Mouse (Mus musculus) cerebellum, adult 2 months (tissue): ENCODE results near the gene Rpa1. TPM values are rescaled to one million over a fixed set of nuclear protein-coding genes. Genes with fewer than 3 reads are reported as not detected.

Source experiments
- DNase-seq, 2 experiments: peaks; one replicate each; pipeline ENCODE4 v3.0.0; 2021
- H3K27ac ChIP-seq: fragments of 200-500 bp; 2 replicates; pipeline ENCODE4 v1.5.1; 2012; ENCODE audit warnings: low read length, control low read depth, inconsistent platforms; ENCODE audit not compliant: insufficient read depth
- H3K27me3 ChIP-seq: fragments of 200-500 bp; 2 replicates; pipeline ENCODE4 v1.6.1; 2012; ENCODE audit warnings: inconsistent platforms, mild to moderate bottlenecking, low read length, moderate library complexity; ENCODE audit not compliant: control insufficient read depth, insufficient read depth
- H3K4me1 ChIP-seq: fragments of 200-500 bp; 2 replicates; pipeline ENCODE4 v1.6.1; 2011; ENCODE audit warnings: low read length; ENCODE audit not compliant: control insufficient read depth, insufficient read depth
- H3K4me3 ChIP-seq: fragments of 200-500 bp; replicated peaks from 2 replicates; pipeline ENCODE3; 2011; ENCODE audit warnings: mild to moderate bottlenecking, low read depth, low read length, control low read depth; ENCODE audit not compliant: insufficient read depth
- CTCF ChIP-seq: fragments of 200-500 bp; IDR thresholded peaks from 2 replicates; pipeline ENCODE4 v1.5.1; 2011; ENCODE audit warnings: low read depth, mild to moderate bottlenecking, control low read depth, low read length, moderate library complexity, borderline replicate concordance; ENCODE audit not compliant: insufficient read depth
- POLR2A ChIP-seq: fragments of 200-500 bp; IDR thresholded peaks from 2 replicates; pipeline ENCODE4 v1.6.1; 2011; ENCODE audit warnings: low read length, control low read depth, borderline replicate concordance; ENCODE audit not compliant: insufficient read depth
- WGBS: fragments of 180-500 bp; shearing (Covaris S2); methylation state at CpG from one replicate; pipeline ENCODE4 v1.1.7; 2018; 5-methylcytosine and 5-hydroxymethylcytosine counted together
- polyA plus RNA-seq: library from polyadenylated mRNA; depleted of rRNA; stranded (reverse); fragments of >200 nt; gene quantifications from 2 replicates; pipeline ENCODE4 v1.2.3, GENCODE M21; 2012

Rpa1 gene
- polyA plus RNA-seq, 1 experiment: 59.3 TPM

DNA sequence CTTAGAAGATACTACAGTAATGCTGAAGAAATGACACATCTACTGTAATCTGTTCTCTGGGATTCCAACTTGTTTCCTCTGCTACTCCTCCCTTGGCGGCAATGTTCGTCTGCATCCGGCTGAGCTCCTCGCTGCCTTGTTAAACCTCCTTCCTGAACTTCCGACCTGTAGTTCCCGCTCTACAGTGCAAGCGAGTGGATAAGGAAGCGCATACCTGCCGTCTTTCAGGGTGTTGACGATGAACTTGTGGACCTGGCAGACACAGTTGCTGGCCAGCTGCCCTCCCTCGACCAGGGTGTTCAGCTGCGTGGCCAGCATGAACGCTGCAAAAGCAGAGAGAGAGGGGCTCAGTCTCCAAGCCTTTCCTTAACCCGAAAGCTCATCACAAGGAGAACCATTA lies 8.0 kb downstream of the Rpa1 start:
- Histone ChIP-seq H3K4me3 (no peak overlapping the region), H3K27me3 (no peaks in the 10 kb centered on the region), H3K27ac (no peak overlapping the region), H3K4me1 (no peaks in the 10 kb centered on the region)
- TF ChIP-seq CTCF (no peak), POLR2A (no peak)
- DNase-seq: no peak
- 81% methylated on average over 14 of the region's 14 CpGs for WGBS

DNA sequence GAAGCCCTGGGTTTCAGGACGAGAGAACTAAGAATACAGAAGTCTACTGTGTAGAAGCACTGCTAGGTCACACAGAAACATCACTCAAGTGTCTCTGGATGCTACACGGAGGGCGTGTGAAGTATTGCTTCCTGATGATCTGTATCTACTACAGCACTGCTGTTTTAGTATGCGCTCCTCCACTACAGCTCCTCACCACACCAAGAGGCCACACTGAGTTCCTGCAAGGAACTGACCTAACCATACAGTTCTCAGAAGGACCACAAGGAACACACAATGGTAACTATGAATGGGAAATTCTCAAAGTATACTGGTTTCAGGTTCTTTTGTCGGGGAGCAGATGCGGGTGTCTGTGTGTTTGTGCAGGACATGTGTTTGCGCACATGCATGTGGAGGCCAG lies 10.9 kb downstream of the Rpa1 start:
- Histone ChIP-seq H3K27ac (no peak overlapping the region), H3K4me1 (no peaks in the 10 kb centered on the region), H3K27me3 (no peaks in the 10 kb centered on the region), H3K4me3 (no peak overlapping the region)
- TF ChIP-seq CTCF (no peak), POLR2A (no peak)
- WGBS: 93% methylated on average over 7 of the region's 7 CpGs
- no peak for DNase-seq

DNA sequence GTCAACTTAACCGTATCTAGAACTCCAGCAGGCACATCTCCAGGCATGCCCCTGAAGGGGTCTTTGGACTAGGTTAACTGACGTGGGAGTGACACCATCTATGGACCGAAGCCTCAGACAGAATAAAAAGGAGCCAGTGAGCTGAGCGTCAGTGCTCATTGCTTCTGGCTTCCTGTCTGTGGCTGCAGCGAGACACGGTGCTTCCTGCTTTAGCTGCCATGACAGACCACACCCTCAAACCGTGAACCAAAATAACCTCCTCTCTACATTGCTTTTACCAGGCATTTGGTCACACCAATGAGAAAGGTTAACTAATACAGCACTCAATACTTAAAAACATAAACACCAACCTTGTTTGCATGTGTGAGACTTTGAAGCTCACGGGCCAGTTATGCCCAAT lies 11.4 kb downstream of the Rpa1 start:
- no peak for DNase-seq
- Histone ChIP-seq H3K4me3 (no peak overlapping the region), H3K27me3 (no peaks in the 10 kb centered on the region), H3K4me1 (no peaks in the 10 kb centered on the region), H3K27ac (no peak overlapping the region)
- 86% methylated on average over 8 of the region's 8 CpGs for WGBS
- no peak for TF ChIP-seq POLR2A
- TF ChIP-seq CTCF: no peak

DNA sequence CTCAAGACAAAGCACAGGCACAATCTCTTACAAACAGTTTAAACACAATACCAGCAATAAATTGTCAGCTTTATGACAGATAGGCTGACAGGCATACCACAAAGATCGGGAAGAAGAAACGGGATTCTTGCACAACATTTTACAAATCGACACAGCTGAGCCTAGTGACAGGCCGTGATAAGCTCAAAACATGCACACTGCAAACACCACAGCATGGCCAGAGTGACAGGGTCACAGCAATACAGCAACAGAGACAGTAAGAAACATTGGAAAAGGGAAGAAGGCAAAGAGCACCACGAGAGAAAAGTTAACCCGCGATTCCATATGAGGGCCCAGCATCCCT lies 22.2 kb downstream of the Rpa1 start:
- H3K27ac ChIP-seq: no peak overlapping the region
- H3K4me1 ChIP-seq: no peaks in the 10 kb centered on the region
- no peaks in the 10 kb centered on the region; the same call in 1 of the 2 replicates for H3K27me3 ChIP-seq
- TF ChIP-seq CTCF: no peak
- TF ChIP-seq POLR2A: no peak
- no peak for DNase-seq
- H3K4me3 ChIP-seq: no peak overlapping the region
- WGBS: 86% methylated on average over 7 of the region's 7 CpGs

DNA sequence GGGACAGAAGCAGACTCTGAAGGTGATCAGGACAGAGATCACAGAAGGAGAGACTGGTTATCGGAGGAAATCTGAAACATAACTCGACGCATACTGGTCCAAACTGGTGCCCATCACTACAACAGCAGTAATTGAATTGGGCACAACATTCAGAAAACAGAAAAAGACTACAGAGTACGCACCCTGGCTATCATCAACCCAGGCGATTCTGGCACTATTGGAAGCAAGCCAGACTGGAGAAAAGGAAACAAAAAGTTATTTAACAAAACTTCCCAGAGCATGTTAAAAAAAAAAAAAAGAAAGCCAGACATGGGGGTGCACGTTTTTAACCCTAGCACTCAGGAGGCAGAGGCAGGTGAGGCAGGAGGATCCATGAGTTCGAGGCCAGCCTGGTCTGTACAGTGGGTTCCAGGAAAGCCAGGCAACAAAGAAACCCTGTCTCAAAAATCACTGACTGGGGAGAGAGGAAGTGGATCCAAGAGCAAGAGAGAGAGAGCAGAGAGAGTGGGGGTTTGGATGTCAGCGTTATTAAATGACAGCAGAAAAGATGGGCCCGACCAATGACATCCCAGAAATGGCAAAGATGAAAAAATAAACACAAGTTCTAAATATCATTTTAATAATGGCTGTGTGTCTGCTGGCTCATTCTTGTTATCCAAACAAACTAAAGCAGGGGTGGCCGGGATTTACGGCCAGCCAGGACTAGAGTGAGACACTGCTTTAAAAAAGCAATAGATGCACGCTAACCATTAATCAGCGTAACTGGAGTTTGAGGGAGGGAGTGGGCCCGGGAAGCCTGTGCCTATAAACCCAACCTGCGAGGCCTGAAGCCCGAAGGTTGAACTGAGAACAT lies 22.8 kb downstream of the Rpa1 start:
- TF ChIP-seq CTCF: no peak
- no peak for TF ChIP-seq POLR2A
- no peak overlapping the region for H3K27ac ChIP-seq

DNA sequence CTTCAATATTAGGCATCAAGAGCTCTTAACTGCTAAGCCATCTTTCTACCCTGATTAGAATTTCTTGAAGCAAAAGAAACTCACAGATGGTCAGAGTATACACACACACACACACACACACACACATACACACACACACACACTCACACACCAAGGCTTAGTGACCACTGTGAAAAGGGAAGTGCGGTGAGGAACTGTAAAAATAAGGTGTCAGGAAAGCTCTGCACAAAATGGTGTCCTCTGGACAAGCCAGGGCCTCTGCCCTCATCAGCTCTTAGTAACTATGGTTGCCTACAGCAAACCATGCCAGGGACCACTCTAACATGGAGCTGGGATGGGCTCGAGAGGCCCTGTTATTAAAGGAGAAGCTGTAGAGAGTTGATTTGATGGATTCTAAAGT lies 23.7 kb downstream of the Rpa1 start:
- no peaks in the 10 kb centered on the region; the same call in 1 of the 2 replicates for H3K27me3 ChIP-seq
- no peak for TF ChIP-seq CTCF
- no peak for TF ChIP-seq POLR2A
- no peak for DNase-seq
- WGBS: 91% methylated on average over 2 of the region's 2 CpGs
- no peak overlapping the region for H3K4me3 ChIP-seq
- no peaks in the 10 kb centered on the region for H3K4me1 ChIP-seq
- no peak overlapping the region for H3K27ac ChIP-seq

More for the DNA sequence above, 22.8 kb downstream of the Rpa1 start:
- no peak overlapping the region for H3K4me3 ChIP-seq
- no peaks in the 10 kb centered on the region for H3K4me1 ChIP-seq
- H3K27me3 ChIP-seq: no peaks in the 10 kb centered on the region; the same call in 1 of the 2 replicates
- 72% methylated on average over 16 of the region's 16 CpGs for WGBS
- no peak for DNase-seq

DNA sequence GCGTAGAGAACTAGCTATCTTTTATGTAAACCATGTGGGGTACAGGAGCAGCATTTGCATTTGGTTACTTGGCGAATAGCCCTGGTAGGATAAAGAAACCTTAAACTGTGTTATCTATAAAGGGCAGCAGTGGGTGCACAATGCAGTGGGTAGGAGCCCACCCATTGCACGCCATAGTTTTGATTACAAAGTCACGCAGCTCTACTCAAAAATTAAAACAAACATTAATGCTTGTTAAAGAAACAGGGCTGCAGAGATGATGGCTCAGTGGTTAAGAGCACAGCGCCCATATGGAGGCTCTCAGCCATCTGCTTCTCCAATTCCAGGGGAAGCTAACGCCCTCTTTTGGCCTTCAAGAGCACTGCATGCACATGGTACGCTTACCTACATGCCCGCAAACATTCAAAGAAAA lies 24.8 kb downstream of the Rpa1 start:
- Histone ChIP-seq H3K4me1 (no peaks in the 10 kb centered on the region), H3K27me3 (no peaks in the 10 kb centered on the region; the same call in 1 of the 2 replicates), H3K27ac (no peak overlapping the region), H3K4me3 (no peak overlapping the region)
- TF ChIP-seq CTCF (no peak), POLR2A (no peak)
- no peak for DNase-seq
- WGBS: 81% methylated on average over 8 of the region's 8 CpGs

DNA sequence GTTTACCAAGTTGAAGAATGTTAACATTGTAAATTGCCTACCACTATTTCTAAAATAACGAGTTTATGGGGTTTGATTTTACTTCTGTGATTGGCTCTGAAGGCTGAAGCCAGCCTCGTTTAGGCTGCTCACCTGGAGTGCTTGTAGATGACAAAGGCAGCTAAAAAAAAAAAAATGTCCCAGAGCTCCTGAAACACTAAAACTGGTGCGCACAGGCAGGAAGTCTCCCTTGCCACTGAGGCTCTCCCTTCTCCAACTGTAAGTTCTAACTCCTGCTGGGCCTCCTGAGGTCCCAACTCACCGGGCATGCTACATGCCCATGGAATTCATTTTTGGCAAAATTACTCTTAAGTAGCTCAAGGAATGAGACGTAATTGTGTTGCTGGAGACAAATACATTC lies 28.9 kb downstream of the Rpa1 start:
- no peak overlapping the region for H3K4me3 ChIP-seq
- no peaks in the 10 kb centered on the region for H3K27me3 ChIP-seq
- no peak for DNase-seq
- TF ChIP-seq POLR2A: no peak
- no peak for TF ChIP-seq CTCF
- 69% methylated on average over 5 of the region's 5 CpGs for WGBS
- no peak overlapping the region for H3K27ac ChIP-seq
- no peaks in the 10 kb centered on the region for H3K4me1 ChIP-seq
